Mouse (Mus musculus) stomach, embryonic 16.5 days (tissue): ENCODE results near the gene Eps8l2. TPM values are rescaled to one million over a fixed set of nuclear protein-coding genes. Genes with fewer than 3 reads are reported as not detected.

Experiments
- ATAC-seq: fragments of 200-750 bp; cut with Nextera tagmentation; 2 replicates; pipeline ENCODE4 v1.8.0; 2017; ENCODE audit warnings: moderate number of reproducible peaks, moderate TSS enrichment; ENCODE audit not compliant: insufficient read depth, low FRiP score
- H3K27ac ChIP-seq: fragments of 300-500 bp; sonication (generic); 2 replicates; pipeline ENCODE4 v1.5.1; 2014; ENCODE audit warnings: low read length
- H3K27me3 ChIP-seq: fragments of 300-500 bp; sonication (generic); 2 replicates; pipeline ENCODE4 v1.6.1; 2014; ENCODE audit warnings: low read length, control low read depth, mixed read lengths; ENCODE audit not compliant: control insufficient read depth, insufficient read depth
- H3K36me3 ChIP-seq: fragments of 300-500 bp; sonication (generic); 2 replicates; pipeline ENCODE4 v1.6.1; 2014; ENCODE audit warnings: low read length; ENCODE audit not compliant: control insufficient read depth, insufficient read depth
- H3K4me1 ChIP-seq: fragments of 300-500 bp; sonication (generic); 2 replicates; pipeline ENCODE4 v1.6.1; 2014; ENCODE audit warnings: low read length, control low read depth, mixed read lengths; ENCODE audit not compliant: control insufficient read depth, insufficient read depth
- H3K4me2 ChIP-seq: fragments of 300-500 bp; sonication (generic); 2 replicates; pipeline ENCODE4 v1.6.1; 2014; ENCODE audit warnings: low read depth, low read length, mixed read lengths
- H3K4me3 ChIP-seq: fragments of 300-500 bp; sonication (generic); replicated peaks from 2 replicates; pipeline ENCODE4 v1.5.1; 2014; ENCODE audit warnings: mild to moderate bottlenecking, low read length
- H3K9ac ChIP-seq: fragments of 300-500 bp; sonication (generic); 2 replicates; pipeline ENCODE4 v1.6.1; 2014; ENCODE audit warnings: low read length
- H3K9me3 ChIP-seq: fragments of 300-500 bp; sonication (generic); replicated peaks from 2 replicates; pipeline ENCODE4 v1.6.1; 2016; ENCODE audit warnings: low read length, control low read depth; ENCODE audit not compliant: control insufficient read depth
- WGBS: fragments of 180-500 bp; shearing (Covaris S2); extraction: QIAGEN DNeasy Blood & Tissue Kit; methylation state at CpG from one replicate; pipeline ENCODE4 v1.1.7; 2014; 5-methylcytosine and 5-hydroxymethylcytosine counted together
- polyA plus RNA-seq: library from polyadenylated mRNA; unstranded; fragments of >200 nt; fragmentation: Nextera tagmentation; extraction: Ambion mirVana; gene quantifications from 2 replicates; pipeline ENCODE4 v1.2.1, GENCODE M21; 2015

Gene Eps8l2
- polyA plus RNA-seq, 1 experiment from 2014 or later = 79.4 TPM

- Histone ChIP-seq H3K36me3 (no peaks in the 10 kb centered on the region), H3K9me3 (no peaks in the 10 kb centered on the region), H3K27ac (peak overlapping the region; percentile 90), H3K4me3 (peak overlapping the region; percentile 51), H3K27me3 (no peaks in the 10 kb centered on the region), H3K4me1 (peaks cover 24% of the 10 kb centered on the region), H3K9ac (peak overlapping the region; percentile 79), H3K4me2 (peak overlapping the region; percentile 55)
- WGBS = 30% methylated on average over 20 of the region's 20 CpGs
- ATAC-seq = peak; percentile 3; the same call in 1 of the 2 replicates
These were observed 688 bp downstream of the Eps8l2 start for GRCm38 (mm10) chr7:141339215-141339920.

- Histone ChIP-seq H3K36me3 (no peaks in the 10 kb centered on the region), H3K9ac (peak overlapping the region; percentile 79), H3K27me3 (no peaks in the 10 kb centered on the region), H3K4me3 (peak overlapping the region; percentile 51), H3K4me2 (peak overlapping the region; percentile 55), H3K4me1 (peaks cover 24% of the 10 kb centered on the region), H3K27ac (peak overlapping the region; percentile 90), H3K9me3 (no peaks in the 10 kb centered on the region)
- ATAC-seq = peak; percentile 14; the same call in 1 of the 2 replicates
- WGBS = 51% methylated on average over 7 of the region's 7 CpGs
These were observed 1.3 kb downstream of the Eps8l2 start for GRCm38 (mm10) chr7:141340023-141340422.

GRCm38 (mm10) chr7:141340476-141340875 lies 1.8 kb downstream of the Eps8l2 start:
- peak overlapping the region; percentile 90 for H3K27ac ChIP-seq
- H3K27me3 ChIP-seq = no peaks in the 10 kb centered on the region
- H3K4me3 ChIP-seq = peak overlapping the region; percentile 51
- 57% methylated on average over 6 of the region's 6 CpGs for WGBS
- H3K9me3 ChIP-seq = no peaks in the 10 kb centered on the region
- peak overlapping the region; percentile 79 for H3K9ac ChIP-seq
- H3K4me2 ChIP-seq = peak overlapping the region; percentile 55
- H3K36me3 ChIP-seq = no peaks in the 10 kb centered on the region
- H3K4me1 ChIP-seq = peaks cover 24% of the 10 kb centered on the region
- peak; percentile 18; the same call in 1 of the 2 replicates for ATAC-seq

GRCm38 (mm10) chr7:141341689-141342226 lies 3.1 kb downstream of the Eps8l2 start:
- 66% methylated on average over 10 of the region's 10 CpGs for WGBS
- H3K4me3 ChIP-seq = no peak overlapping the region
- H3K27ac ChIP-seq = peak overlapping the region; percentile 23; the same call in 1 of the 2 replicates
- no peaks in the 10 kb centered on the region for H3K27me3 ChIP-seq
- no peaks in the 10 kb centered on the region for H3K36me3 ChIP-seq
- peak overlapping the region; percentile 26; the same call in 1 of the 2 replicates for H3K9ac ChIP-seq
- ATAC-seq = no peak
- no peaks in the 10 kb centered on the region for H3K9me3 ChIP-seq
- H3K4me2 ChIP-seq = no peak overlapping the region
- peaks cover 24% of the 10 kb centered on the region for H3K4me1 ChIP-seq

GRCm38 (mm10) chr7:141343230-141343629 lies 4.5 kb downstream of the Eps8l2 start:
- no peaks in the 10 kb centered on the region for H3K9me3 ChIP-seq
- H3K4me1 ChIP-seq = peaks cover 17% of the 10 kb centered on the region
- H3K36me3 ChIP-seq = no peaks in the 10 kb centered on the region
- no peak overlapping the region for H3K4me3 ChIP-seq
- no peak for ATAC-seq
- WGBS = 84% methylated on average over 2 of the region's 2 CpGs
- no peak overlapping the region for H3K9ac ChIP-seq
- H3K4me2 ChIP-seq = no peak overlapping the region
- H3K27ac ChIP-seq = peak overlapping the region; percentile 4; the same call in 1 of the 2 replicates
- H3K27me3 ChIP-seq = no peaks in the 10 kb centered on the region

- no peak overlapping the region for H3K9ac ChIP-seq
- 0 out of 2 replicates have a peak overlapping the region, but pooled peaks have one; percentile 4 for H3K27ac ChIP-seq
- no peaks in the 10 kb centered on the region for H3K9me3 ChIP-seq
- no peak overlapping the region for H3K4me2 ChIP-seq
- H3K4me3 ChIP-seq = no peak overlapping the region
- no peak for ATAC-seq
- no peaks in the 10 kb centered on the region for H3K36me3 ChIP-seq
- no peaks in the 10 kb centered on the region for H3K27me3 ChIP-seq
- peaks cover 12% of the 10 kb centered on the region for H3K4me1 ChIP-seq
- WGBS = 56% methylated on average over 7 of the region's 7 CpGs
These were observed 5.0 kb downstream of the Eps8l2 start for GRCm38 (mm10) chr7:141343696-141344095.

- Histone ChIP-seq H3K36me3 (no peaks in the 10 kb centered on the region), H3K27me3 (no peaks in the 10 kb centered on the region), H3K4me3 (no peak overlapping the region), H3K27ac (no peak overlapping the region), H3K4me1 (peaks cover 9% of the 10 kb centered on the region; the same call in 1 of the 2 replicates), H3K9ac (no peak overlapping the region), H3K9me3 (no peaks in the 10 kb centered on the region), H3K4me2 (no peak overlapping the region)
- ATAC-seq = no peak
- 88% methylated on average over 5 of the region's 5 CpGs for WGBS
These were observed 6.1 kb downstream of the Eps8l2 start for GRCm38 (mm10) chr7:141344787-141345186.

- Histone ChIP-seq H3K4me2 (no peak overlapping the region), H3K36me3 (no peaks in the 10 kb centered on the region), H3K27ac (peak overlapping the region; percentile 39; the same call in 1 of the 2 replicates), H3K27me3 (no peaks in the 10 kb centered on the region), H3K4me3 (no peak overlapping the region), H3K9ac (no peak overlapping the region), H3K9me3 (no peaks in the 10 kb centered on the region), H3K4me1 (no peaks in the 10 kb centered on the region; the same call in 1 of the 2 replicates)
- ATAC-seq = peak; percentile 77
- 54% methylated on average over 6 of the region's 6 CpGs for WGBS
These were observed 12.4 kb downstream of the Eps8l2 start for GRCm38 (mm10) chr7:141351061-141351460.

GRCm38 (mm10) chr7:141355051-141355450 lies 16.4 kb downstream of the Eps8l2 start:
- Histone ChIP-seq H3K27ac (no peak overlapping the region), H3K27me3 (no peaks in the 10 kb centered on the region), H3K9me3 (no peaks in the 10 kb centered on the region), H3K4me2 (no peak overlapping the region), H3K9ac (no peak overlapping the region), H3K36me3 (no peaks in the 10 kb centered on the region), H3K4me1 (no peaks in the 10 kb centered on the region; the same call in 1 of the 2 replicates), H3K4me3 (no peak overlapping the region)
- whole genome bisulfite sequencing = 81% methylated on average over 8 of the region's 8 CpGs
- ATAC-seq = no peak
